Mouse (Mus musculus): ENCODE results near the gene Zfp646. TPM values are rescaled to one million over a fixed set of nuclear protein-coding genes. Genes with fewer than 3 reads are reported as not detected.
"Not testable (repeated sequence)": the region's sequence is repeated elsewhere in the genome, so short reads cannot be mapped to it uniquely, and the experiment has no call there.

Zfp646 gene
- polyA plus RNA-seq (2014; fragmentation: Nextera tagmentation; extraction: Ambion mirVana), result 26.2 and 26.8 TPM in 2 replicates

DNA sequence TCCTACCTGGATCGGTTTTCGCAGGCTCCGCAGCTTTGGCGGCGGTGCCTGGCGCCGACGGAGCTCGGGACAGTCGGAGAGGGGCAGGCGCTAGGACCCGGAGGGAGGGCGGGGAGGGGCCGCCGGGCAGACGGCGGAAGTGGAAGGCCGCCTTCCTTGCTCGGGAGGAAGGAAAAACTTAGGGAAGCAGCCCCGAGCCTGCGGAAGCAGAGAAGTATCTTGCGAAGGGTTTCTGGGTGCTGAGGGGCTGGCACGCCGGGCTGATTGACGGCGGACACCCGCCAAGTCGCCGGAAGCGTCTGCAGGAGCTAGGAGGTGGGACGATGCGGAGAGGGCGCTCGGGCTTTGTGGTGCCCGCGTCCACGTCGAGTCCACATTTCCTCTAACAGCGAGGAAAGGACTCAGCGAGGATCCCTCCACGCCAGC is at the start of gene Zfp646:
Gene Zfp646, plus strand, starts transcription at position 181 of the 426 bp plus-strand sequence.
- Histone ChIP-seq H3K4me1 (replicated peaks; ENCODE audit: control insufficient read depth, insufficient read depth, low read length) (peaks cover 13% of the 10 kb centered on the region; the same call in 1 of the 2 replicates), H3K9me3 (ENCODE audit: control insufficient read depth, low read length) (no peaks in the 10 kb centered on the region), H3K4me2 (ENCODE audit: low read depth, low read length, severe bottlenecking) (peak within 1 kb of the TSS; percentile 87), H3K9ac (ENCODE audit: low read length) (peak within 1 kb of the TSS; percentile 93), H3K27ac (ENCODE audit: low read depth, low read length) (peak within 1 kb of the TSS; percentile 97), H3K36me3 (ENCODE audit: control insufficient read depth, insufficient read depth, low read length) (peaks cover 18% of the 10 kb centered on the region), H3K4me3 (ENCODE audit: low read depth, low read length) (peak within 1 kb of the TSS; percentile 95), H3K27me3 (ENCODE audit: control insufficient read depth, insufficient read depth, low read length) (no peaks in the 10 kb centered on the region)
- DNase-seq (ENCODE audit: low spot score), result peak; percentile 95
- WGBS, result 0% methylated on average over 41 of the region's 41 CpGs
- ATAC-seq (replicated peaks; ENCODE audit: low FRiP score), result peak; percentile 86

DNA sequence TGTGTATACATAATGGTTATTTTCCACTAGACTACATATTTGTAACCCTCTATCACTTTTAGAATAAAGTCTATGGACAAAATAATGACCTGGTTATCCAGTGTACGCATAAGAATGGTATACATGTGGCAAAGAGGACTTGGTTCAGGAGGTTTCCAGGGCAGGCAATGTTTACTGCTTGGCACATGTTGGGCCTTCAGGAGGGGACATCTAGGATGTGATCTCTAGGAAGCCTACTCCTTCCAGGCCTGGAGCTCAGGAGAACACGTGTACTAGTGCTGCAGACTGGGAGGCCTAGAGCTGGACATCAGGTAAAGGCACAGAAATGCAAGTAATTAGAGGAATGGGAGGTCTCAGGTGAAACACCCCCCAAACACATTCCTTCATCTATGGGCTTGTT is 40.5 kb upstream of the Zfp646 start:
- Histone ChIP-seq H3K36me3 (ENCODE audit: control insufficient read depth, insufficient read depth, low read length) (no peaks in the 10 kb centered on the region), H3K9me3 (ENCODE audit: control insufficient read depth, low read length) (no peaks in the 10 kb centered on the region), H3K4me2 (ENCODE audit: low read depth, low read length, severe bottlenecking) (no peak overlapping the region), H3K4me3 (ENCODE audit: low read depth, low read length) (no peak overlapping the region), H3K9ac (ENCODE audit: low read length) (no peak overlapping the region), H3K4me1 (replicated peaks; ENCODE audit: control insufficient read depth, insufficient read depth, low read length) (no peaks in the 10 kb centered on the region), H3K27me3 (ENCODE audit: control insufficient read depth, insufficient read depth, low read length) (no peaks in the 10 kb centered on the region), H3K27ac (ENCODE audit: low read depth, low read length) (no peak overlapping the region)
- WGBS, result 79% methylated on average over 2 of the region's 2 CpGs
- ATAC-seq (replicated peaks; ENCODE audit: low FRiP score) (no peak), DNase-seq (ENCODE audit: low spot score) (no peak)

DNA sequence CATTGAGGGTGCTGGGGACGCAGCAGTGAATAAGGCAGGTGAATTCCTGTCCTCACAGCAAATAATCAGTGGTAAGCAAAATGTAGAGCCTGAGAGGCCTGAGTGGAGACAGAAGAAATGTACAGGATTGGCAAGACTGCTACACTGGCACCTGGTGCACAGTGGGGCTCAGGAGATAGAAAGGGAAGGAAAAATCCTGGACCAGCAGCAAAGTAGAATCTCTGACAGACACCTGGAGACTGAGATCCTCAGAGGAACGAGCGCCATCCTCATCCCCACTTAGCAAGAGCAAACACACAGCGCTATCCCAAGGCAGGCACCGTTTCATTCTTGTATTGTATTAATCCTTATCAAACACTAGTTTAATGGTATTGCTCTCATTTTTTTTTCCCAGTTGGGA is 38.5 kb upstream of the Zfp646 start:
- DNase-seq (ENCODE audit: low spot score) (no peak), ATAC-seq (replicated peaks; ENCODE audit: low FRiP score) (no peak)
- Histone ChIP-seq H3K4me2 (ENCODE audit: low read depth, low read length, severe bottlenecking) (no peak overlapping the region), H3K36me3 (ENCODE audit: control insufficient read depth, insufficient read depth, low read length) (no peaks in the 10 kb centered on the region), H3K27ac (ENCODE audit: low read depth, low read length) (no peak overlapping the region), H3K9ac (ENCODE audit: low read length) (no peak overlapping the region), H3K27me3 (ENCODE audit: control insufficient read depth, insufficient read depth, low read length) (no peaks in the 10 kb centered on the region), H3K4me3 (ENCODE audit: low read depth, low read length) (no peak overlapping the region), H3K9me3 (ENCODE audit: control insufficient read depth, low read length) (no peaks in the 10 kb centered on the region), H3K4me1 (replicated peaks; ENCODE audit: control insufficient read depth, insufficient read depth, low read length) (peaks cover 6% of the 10 kb centered on the region; the same call in 1 of the 2 replicates)
- 88% methylated on average over 5 of the region's 5 CpGs for WGBS

DNA sequence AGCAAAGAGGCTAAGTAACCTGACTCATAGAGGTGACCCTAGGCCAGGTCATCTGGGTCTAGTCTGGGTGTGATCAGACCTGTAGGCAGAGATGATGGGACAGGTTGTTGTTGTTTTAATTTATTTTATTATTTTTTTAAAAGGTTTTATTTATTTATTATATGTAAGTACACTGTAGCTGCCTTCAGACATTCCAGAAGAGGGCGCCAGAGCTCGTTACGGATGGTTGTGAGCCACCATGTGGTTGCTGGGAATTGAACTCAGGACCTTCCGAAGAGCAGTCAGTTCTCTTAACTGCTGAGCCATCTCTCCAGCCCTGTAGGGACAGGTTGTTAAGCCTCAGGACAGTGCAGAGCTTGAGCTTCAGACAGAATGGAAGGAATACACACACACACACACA is 38.1 kb upstream of the Zfp646 start:
- ATAC-seq (replicated peaks; ENCODE audit: low FRiP score); H3K4me1 ChIP-seq (replicated peaks; ENCODE audit: control insufficient read depth, insufficient read depth, low read length); H3K4me2 ChIP-seq (ENCODE audit: low read depth, low read length, severe bottlenecking); DNase-seq (ENCODE audit: low spot score); H3K4me3 ChIP-seq (ENCODE audit: low read depth, low read length); H3K27me3 ChIP-seq (ENCODE audit: control insufficient read depth, insufficient read depth, low read length); H3K36me3 ChIP-seq (ENCODE audit: control insufficient read depth, insufficient read depth, low read length); H3K9me3 ChIP-seq (ENCODE audit: control insufficient read depth, low read length); H3K27ac ChIP-seq (ENCODE audit: low read depth, low read length); H3K9ac ChIP-seq (ENCODE audit: low read length): not testable (repeated sequence)
- 72% methylated on average over 4 of the region's 4 CpGs for WGBS

DNA sequence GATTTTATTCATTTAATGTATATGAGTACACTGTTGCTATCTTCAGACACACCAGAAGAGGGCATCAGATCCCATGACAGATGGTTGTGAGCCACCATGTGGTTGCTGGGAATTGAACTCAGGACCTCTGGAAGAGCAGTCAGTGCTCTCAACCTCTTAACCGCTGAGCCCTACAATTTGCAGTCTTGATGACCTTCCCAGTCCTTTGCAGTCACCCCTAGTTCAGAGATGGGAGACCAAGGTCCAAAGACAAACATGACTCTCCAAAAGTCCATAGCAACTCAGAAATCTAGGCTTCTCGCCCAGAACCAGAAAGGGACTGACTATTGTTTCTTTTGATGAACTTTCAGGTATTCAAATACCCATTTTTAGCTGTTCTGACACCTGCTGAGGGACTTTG is 36.0 kb upstream of the Zfp646 start:
- not testable (repeated sequence) for ATAC-seq (replicated peaks; ENCODE audit: low FRiP score); H3K4me1 ChIP-seq (replicated peaks; ENCODE audit: control insufficient read depth, insufficient read depth, low read length); DNase-seq (ENCODE audit: low spot score); H3K27me3 ChIP-seq (ENCODE audit: control insufficient read depth, insufficient read depth, low read length); H3K4me2 ChIP-seq (ENCODE audit: low read depth, low read length, severe bottlenecking); H3K4me3 ChIP-seq (ENCODE audit: low read depth, low read length); H3K9me3 ChIP-seq (ENCODE audit: control insufficient read depth, low read length); H3K27ac ChIP-seq (ENCODE audit: low read depth, low read length); H3K36me3 ChIP-seq (ENCODE audit: control insufficient read depth, insufficient read depth, low read length); H3K9ac ChIP-seq (ENCODE audit: low read length)
- WGBS, result 93% methylated on average over 2 of the region's 2 CpGs

DNA sequence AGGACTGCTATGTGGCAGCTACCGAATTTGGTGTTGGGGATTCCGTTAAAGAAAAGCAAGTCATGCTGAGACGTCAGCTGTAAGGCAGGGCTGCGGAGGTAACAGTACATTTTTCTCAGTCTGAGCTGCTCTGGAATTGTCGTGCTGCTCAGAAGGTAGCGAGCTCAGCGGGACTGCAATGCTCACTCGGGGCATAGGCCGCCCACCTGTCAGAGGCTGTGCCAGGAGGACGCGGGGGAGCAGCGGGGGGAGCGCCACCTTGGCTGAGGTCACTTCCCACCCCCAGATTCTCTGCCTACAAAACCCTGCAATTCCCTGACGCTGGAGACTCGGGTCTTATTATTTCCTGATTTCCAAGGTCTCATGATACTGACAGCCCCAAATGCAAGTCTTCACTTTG is 35.1 kb upstream of the Zfp646 start:
- H3K27ac ChIP-seq (ENCODE audit: low read depth, low read length), result peak overlapping the region; percentile 70
- H3K36me3 ChIP-seq (ENCODE audit: control insufficient read depth, insufficient read depth, low read length), result no peaks in the 10 kb centered on the region
- no peaks in the 10 kb centered on the region for H3K9me3 ChIP-seq (ENCODE audit: control insufficient read depth, low read length)
- H3K4me1 ChIP-seq (replicated peaks; ENCODE audit: control insufficient read depth, insufficient read depth, low read length), result peaks cover 6% of the 10 kb centered on the region; the same call in 1 of the 2 replicates
- H3K4me3 ChIP-seq (ENCODE audit: low read depth, low read length), result peak overlapping the region; percentile 63
- ATAC-seq (replicated peaks; ENCODE audit: low FRiP score) (peak; percentile 45), DNase-seq (ENCODE audit: low spot score) (peak; percentile 59)
- H3K4me2 ChIP-seq (ENCODE audit: low read depth, low read length, severe bottlenecking), result peak overlapping the region; percentile 99
- 3% methylated on average over 15 of the region's 15 CpGs for WGBS
- no peaks in the 10 kb centered on the region for H3K27me3 ChIP-seq (ENCODE audit: control insufficient read depth, insufficient read depth, low read length)
- H3K9ac ChIP-seq (ENCODE audit: low read length), result peak overlapping the region; percentile 59

DNA sequence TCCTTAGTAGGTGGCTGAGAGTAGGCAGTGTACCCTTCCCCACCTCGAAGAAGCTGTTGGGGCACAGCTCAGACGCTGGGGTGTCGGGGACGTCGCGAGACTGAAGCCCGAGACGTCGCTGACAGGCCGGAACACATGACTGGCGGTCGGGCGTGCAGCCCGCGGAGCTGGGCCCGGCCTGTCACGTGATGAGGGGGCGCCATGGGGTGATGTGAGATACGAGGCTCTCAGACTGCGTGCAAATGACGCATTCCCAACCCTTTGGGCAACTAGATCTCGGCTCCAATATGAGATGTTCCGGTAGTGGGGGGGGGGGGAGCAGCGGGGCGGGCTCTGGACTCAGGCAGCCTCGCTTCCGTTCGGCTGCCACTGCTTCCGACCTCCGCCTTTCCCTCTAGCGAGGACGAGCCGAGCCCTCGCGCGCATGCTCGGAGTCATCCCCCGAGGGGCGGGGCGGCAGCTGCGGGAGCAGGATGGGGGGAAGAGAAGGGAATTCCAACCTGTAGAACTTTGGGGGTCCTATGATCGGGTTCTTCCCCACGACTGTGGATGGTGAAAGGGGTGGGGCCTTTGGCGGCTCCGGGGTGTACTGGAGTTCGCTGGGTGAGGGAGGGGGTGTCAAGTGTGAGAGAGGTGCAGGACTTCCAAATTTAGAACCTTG is 34.6 kb upstream of the Zfp646 start:
- Histone ChIP-seq H3K4me2 (ENCODE audit: low read depth, low read length, severe bottlenecking) (peak overlapping the region; percentile 99), H3K9ac (ENCODE audit: low read length) (peak overlapping the region; percentile 59), H3K4me1 (replicated peaks; ENCODE audit: control insufficient read depth, insufficient read depth, low read length) (peaks cover 6% of the 10 kb centered on the region; the same call in 1 of the 2 replicates), H3K36me3 (ENCODE audit: control insufficient read depth, insufficient read depth, low read length) (no peaks in the 10 kb centered on the region), H3K9me3 (ENCODE audit: control insufficient read depth, low read length) (no peaks in the 10 kb centered on the region), H3K27ac (ENCODE audit: low read depth, low read length) (peak overlapping the region; percentile 70), H3K4me3 (ENCODE audit: low read depth, low read length) (peak overlapping the region; percentile 63), H3K27me3 (ENCODE audit: control insufficient read depth, insufficient read depth, low read length) (no peaks in the 10 kb centered on the region)
- DNase-seq (ENCODE audit: low spot score), result peak; percentile 93
- peak; percentile 91 for ATAC-seq (replicated peaks; ENCODE audit: low FRiP score)
- under 1% methylated on average over 43 of the region's 46 CpGs for WGBS

DNA sequence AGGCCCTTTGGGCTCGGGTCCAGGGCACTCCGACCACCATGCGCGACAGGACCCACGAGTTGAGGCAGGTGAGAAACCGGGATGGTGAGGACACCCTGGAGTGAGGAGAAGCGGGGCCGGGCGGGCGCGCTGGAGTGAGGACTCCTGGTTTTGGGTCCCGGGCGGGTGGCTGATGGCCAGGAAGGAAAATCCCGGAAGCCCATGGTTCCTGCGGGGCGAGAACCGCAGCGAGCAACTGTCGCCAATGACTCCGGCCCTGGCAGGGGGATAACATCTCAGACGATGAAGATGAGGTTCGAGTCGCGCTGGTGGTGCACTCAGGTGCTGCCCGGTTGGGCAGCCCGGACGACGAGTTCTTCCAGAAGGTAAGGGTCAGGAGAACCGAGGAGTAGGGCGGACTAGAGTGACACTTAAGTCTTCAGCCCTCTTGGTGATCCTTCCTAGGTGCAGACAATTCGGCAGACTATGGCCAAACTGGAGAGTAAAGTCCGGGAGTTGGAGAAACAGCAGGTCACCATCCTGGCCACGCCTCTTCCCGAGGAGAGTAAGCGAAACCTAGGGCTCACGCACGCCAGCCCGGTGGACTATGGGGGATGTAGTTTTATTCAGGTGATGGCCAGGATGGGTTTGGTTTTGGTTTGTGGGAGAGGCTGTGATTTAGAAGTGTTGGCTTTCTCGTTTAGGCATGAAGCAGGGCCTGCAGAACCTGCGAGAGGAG is 33.9 kb upstream of the Zfp646 start:
- Histone ChIP-seq H3K36me3 (ENCODE audit: control insufficient read depth, insufficient read depth, low read length) (no peaks in the 10 kb centered on the region), H3K4me2 (ENCODE audit: low read depth, low read length, severe bottlenecking) (peak overlapping the region; percentile 99), H3K9ac (ENCODE audit: low read length) (peak overlapping the region; percentile 59), H3K4me1 (replicated peaks; ENCODE audit: control insufficient read depth, insufficient read depth, low read length) (peaks cover 6% of the 10 kb centered on the region; the same call in 1 of the 2 replicates), H3K27me3 (ENCODE audit: control insufficient read depth, insufficient read depth, low read length) (no peaks in the 10 kb centered on the region), H3K9me3 (ENCODE audit: control insufficient read depth, low read length) (no peaks in the 10 kb centered on the region), H3K27ac (ENCODE audit: low read depth, low read length) (peak overlapping the region; percentile 70; the same call in 1 of the 2 replicates), H3K4me3 (ENCODE audit: low read depth, low read length) (peak overlapping the region; percentile 63)
- DNase-seq (ENCODE audit: low spot score), result peak; percentile 77
- peak; percentile 63 for ATAC-seq (replicated peaks; ENCODE audit: low FRiP score)
- 1% methylated on average over 40 of the region's 40 CpGs for WGBS

All from forebrain, embryonic 11.5 days (tissue).